Mouse (Mus musculus) forelimb bud, embryonic 11.5 days (tissue): ENCODE results near the gene Sbk2.

Source experiments
- DNase-seq: peaks from one replicate; pipeline ENCODE4 v3.0.0-alpha.2; 2012; ENCODE audit warnings: low read depth, low spot score

Gene Sbk2

GRCm38 (mm10) chr7:4922508-4922907 lies 41.7 kb downstream of the Sbk2 start:
- peak; percentile 84 for DNase-seq

- no peak for DNase-seq
These were observed 42.3 kb downstream of the Sbk2 start, which contains the start of gene Nat14 for GRCm38 (mm10) chr7:4921824-4922482. TSS of gene Nat14 (plus strand) at chr7:4922028.

DNA sequence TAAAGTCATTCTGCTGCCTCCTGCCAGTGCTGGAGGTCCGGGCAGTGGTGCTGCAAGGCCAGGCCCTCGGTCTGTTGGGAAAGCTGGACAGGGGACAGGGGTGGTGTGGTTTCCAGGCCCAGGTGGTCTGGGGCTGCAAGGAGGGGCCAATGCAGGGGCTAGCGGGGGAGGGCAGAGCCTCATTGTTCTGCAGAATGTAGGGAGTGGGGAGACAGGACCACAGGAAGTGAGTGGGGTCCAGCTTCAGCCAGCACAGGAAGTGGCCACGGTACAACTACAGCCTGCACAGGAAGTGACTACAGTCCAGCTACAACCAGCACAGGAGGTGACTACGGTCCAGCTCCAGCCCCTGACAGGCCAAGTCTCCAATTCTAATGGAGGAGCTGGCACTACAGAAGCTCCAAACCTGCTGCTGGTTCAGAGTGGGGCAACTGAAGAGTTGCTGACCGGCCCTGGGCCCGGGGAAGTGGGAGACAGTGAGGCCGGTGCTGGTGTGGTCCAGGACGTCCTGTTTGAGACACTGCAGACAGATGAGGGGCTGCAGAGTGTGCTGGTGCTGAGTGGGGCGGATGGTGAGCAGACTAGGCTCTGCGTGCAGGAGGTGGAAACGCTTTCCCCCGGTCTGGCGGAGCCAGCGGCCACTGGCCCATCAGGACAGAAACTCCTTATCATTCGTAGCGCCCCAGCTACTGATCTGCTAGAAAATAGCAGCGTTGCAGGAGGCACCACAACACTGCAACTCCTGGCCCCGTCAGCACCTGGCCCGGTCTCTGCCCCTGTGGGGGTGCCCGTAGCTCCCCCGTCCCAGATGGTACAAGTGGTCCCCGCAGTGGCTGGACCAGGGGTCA lies 43.0 kb downstream of the Sbk2 start:
- no peak for DNase-seq

- DNase-seq: no peak
These were observed 43.7 kb downstream of the Sbk2 start for GRCm38 (mm10) chr7:4920496-4920895.

- no peak for DNase-seq
These were observed 44.2 kb downstream of the Sbk2 start for GRCm38 (mm10) chr7:4919971-4920370.

DNA sequence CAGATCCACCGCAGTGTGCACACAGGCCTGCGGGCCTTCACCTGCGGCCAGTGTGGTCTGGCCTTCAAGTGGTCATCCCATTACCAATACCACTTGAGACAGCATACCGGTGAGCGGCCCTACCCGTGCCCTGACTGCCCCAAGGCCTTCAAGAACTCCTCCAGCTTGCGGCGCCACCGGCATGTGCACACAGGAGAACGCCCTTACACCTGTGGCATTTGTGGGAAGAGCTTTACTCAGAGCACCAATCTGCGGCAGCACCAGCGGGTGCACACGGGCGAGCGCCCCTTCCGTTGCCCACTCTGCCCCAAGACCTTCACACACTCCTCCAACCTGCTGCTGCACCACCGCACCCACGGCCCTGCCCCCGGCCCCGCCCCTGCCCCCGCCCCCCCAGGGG lies 45.1 kb downstream of the Sbk2 start:
- no peak for DNase-seq

DNA sequence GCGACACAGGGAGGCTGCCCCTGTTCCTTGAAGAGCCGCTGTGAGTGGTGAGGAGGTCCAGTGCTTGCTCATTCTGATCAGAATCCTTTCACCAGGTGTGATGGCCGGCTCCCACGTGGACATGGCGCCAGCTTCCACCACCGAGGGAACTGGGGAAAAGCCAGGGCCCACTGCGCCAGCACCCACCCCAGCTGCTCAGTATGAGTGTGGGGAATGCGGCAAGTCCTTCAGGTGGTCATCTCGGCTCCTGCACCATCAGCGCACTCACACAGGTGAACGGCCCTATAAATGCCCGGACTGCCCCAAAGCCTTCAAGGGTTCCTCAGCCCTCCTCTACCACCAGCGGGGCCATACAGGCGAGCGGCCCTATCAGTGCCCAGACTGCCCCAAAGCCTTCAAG lies 45.5 kb downstream of the Sbk2 start:
- DNase-seq: no peak

GRCm38 (mm10) chr7:4917494-4917893 lies 46.7 kb downstream of the Sbk2 start:
- no peak for DNase-seq

- DNase-seq: no peak
These were observed 48.4 kb downstream of the Sbk2 start for GRCm38 (mm10) chr7:4915669-4916416.

- DNase-seq: peak; percentile 97
These were observed 49.1 kb downstream of the Sbk2 start, which contains the start of gene Zfp628 for GRCm38 (mm10) chr7:4915007-4915665. TSS of gene Zfp628 (plus strand) at chr7:4915217.

DNA sequence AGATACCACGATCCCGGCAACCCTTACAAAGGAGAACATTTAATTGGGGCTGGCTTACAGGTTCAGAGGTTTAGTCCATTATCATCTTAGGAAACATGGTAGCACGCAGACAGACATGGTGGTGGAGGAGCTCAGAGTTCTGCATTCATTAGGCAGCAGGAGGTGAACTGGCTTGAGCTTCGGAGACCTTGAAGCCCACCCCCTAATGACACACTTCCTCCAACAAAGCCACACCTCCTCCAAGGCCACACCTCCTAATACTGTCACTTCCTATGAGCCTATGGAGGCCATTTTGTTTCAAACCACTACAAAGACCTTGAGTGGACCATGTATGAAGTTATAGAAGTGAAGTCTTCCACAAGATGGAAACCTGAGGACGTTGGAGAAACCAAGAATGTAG lies 52.0 kb downstream of the Sbk2 start:
- DNase-seq: no peak

GRCm38 (mm10) chr7:4911561-4911960 lies 52.6 kb downstream of the Sbk2 start:
- peak; percentile 57 for DNase-seq

DNA sequence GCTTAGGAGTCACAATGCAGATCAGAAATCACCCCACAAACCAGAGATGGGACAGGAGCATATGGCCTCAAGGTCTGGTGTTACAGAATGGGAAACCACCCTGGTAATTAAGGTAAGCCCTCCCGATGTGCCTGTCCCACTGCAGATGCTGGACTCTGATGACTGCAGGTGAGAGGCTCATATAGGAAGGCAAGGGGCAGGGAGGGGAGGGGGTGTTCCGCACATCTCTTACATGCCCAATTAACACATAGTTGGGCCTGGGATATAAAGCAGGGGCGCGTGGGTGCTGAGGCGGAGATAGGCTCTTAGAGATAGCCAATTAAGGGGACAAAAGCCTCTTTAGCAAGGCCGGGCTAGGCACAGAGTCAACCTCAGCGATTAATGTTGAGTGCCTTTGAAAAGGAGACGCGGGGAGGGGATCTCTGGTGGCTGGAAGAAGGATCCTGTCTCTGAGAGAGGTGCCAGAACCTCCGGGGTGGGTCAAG lies 57.7 kb downstream of the Sbk2 start, which contains the start of gene Gm36210:
Gm36210 (minus strand) TSS at position 51 of the 485 bp plus-strand sequence.
- no peak for DNase-seq

GRCm38 (mm10) chr7:4902404-4902803 lies 61.8 kb downstream of the Sbk2 start:
- no peak for DNase-seq

DNA sequence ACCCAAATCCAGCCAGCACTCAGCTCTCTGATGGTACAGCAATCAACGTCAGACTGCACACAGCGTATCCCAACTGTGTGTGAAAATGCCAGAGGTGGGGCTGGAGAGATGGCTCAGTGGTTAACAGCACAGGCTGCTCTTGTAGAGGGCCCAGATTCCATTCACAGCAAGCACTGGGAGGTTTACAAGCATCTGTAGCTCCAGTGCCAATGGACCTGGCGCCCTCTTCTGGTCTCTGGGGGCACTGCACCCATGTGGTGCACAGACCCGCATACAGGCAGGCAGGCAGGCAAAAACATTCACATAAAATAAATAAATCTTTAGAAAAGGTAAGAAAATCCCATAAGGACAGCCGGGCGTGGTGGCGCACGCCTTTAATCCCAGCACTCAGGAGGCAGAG lies 63.0 kb downstream of the Sbk2 start:
- DNase-seq: peak; percentile 24

GRCm38 (mm10) chr7:4900523-4900851 lies 63.7 kb downstream of the Sbk2 start:
- DNase-seq: no peak

- DNase-seq: no peak
These were observed 64.3 kb downstream of the Sbk2 start for GRCm38 (mm10) chr7:4899649-4900522.

- no peak for DNase-seq
These were observed 65.2 kb downstream of the Sbk2 start for GRCm38 (mm10) chr7:4898851-4899648.

- DNase-seq: no peak
These were observed 69.0 kb downstream of the Sbk2 start for GRCm38 (mm10) chr7:4895186-4895585.
